Mouse (Mus musculus) heart, postnatal 10 days (tissue): ENCODE data around the gene Zfhx3. TPM values are rescaled to one million over a fixed set of nuclear protein-coding genes. Genes with fewer than 3 reads are reported as not detected.

Experiments used
- DNase-seq, 2 experiments: peaks; one replicate each; pipeline ENCODE4 v3.0.0; 2021
- intact Hi-C: fragments of 180-260 bp; cut with DNase I; formaldehyde crosslinking; loops from one replicate; pipeline ENCODE4 v1.15.1; 2025
- microRNA-seq, 2 experiments: library from miRNA; unstranded; fragments of <30 nt; microRNA quantifications; one replicate each; pipeline ENCODE4 v1.2.0; 2022
- total RNA-seq, 2 experiments: library from RNA; stranded (reverse); gene quantifications; 2 replicates each; pipeline ENCODE4 v1.2.3; 2021

Gene Zfhx3
- total RNA-seq, 2 experiments from 2014 or later, result 10.8 TPM

GRCm38 (mm10) chr8:108990537-108990936, 1048.1 kb downstream of the Zfhx3 start:
- DNase-seq, result no peak
- intact Hi-C loops, result no loop called here

GRCm38 (mm10) chr8:108991395-108991794, 1049.0 kb downstream of the Zfhx3 start:
- intact Hi-C loops, result no loop called here
- DNase-seq, result no peak

- intact Hi-C loops, result no loop called here
- DNase-seq, result no peak
Observed at GRCm38 (mm10) chr8:108993718-108994117, 1051.3 kb downstream of the Zfhx3 start.

- DNase-seq, result no peak
- intact Hi-C loops, result no loop called here
Observed at GRCm38 (mm10) chr8:108994187-108994586, 1051.7 kb downstream of the Zfhx3 start.

GRCm38 (mm10) chr8:108994880-108995279, 1052.4 kb downstream of the Zfhx3 start:
- no peak for DNase-seq
- intact Hi-C loops, result no loop called here

- DNase-seq, result no peak
- intact Hi-C loops, result no loop called here
Observed at GRCm38 (mm10) chr8:108997334-108997733, 1054.9 kb downstream of the Zfhx3 start.

- intact Hi-C loops, result no loop called here
- no peak for DNase-seq
Observed at GRCm38 (mm10) chr8:108999297-109000249, 1057.1 kb downstream of the Zfhx3 start.

- intact Hi-C loops, result no loop called here
- DNase-seq, result no peak
Observed at GRCm38 (mm10) chr8:109001031-109001430, 1058.6 kb downstream of the Zfhx3 start.

GRCm38 (mm10) chr8:109001923-109002322, 1059.5 kb downstream of the Zfhx3 start:
- intact Hi-C loops, result no loop called here
- DNase-seq, result no peak

GRCm38 (mm10) chr8:109006986-109007385, 1064.5 kb downstream of the Zfhx3 start:
- intact Hi-C loops, result no loop called here
- no peak for DNase-seq

Small RNA genes within 50 kb of the gene (microRNA-seq; reads per million reads assigned to microRNA genes)
- gene Mir3108, result 0 to 0.70 reads per million in 2 experiments
